Mouse (Mus musculus): Measurements from ENCODE around the gene Itih1. TPM values are rescaled to one million over a fixed set of nuclear protein-coding genes. Genes with fewer than 3 reads are reported as not detected.
A peak's percentile ranks its signal among the peaks of the same experiment; 100 is the strongest.

Itih1 gene
- not detected for total RNA-seq (2021)
- long read RNA-seq, experiment 1, result 0 reads
- long read RNA-seq, experiment 2, result 0 reads

DNA sequence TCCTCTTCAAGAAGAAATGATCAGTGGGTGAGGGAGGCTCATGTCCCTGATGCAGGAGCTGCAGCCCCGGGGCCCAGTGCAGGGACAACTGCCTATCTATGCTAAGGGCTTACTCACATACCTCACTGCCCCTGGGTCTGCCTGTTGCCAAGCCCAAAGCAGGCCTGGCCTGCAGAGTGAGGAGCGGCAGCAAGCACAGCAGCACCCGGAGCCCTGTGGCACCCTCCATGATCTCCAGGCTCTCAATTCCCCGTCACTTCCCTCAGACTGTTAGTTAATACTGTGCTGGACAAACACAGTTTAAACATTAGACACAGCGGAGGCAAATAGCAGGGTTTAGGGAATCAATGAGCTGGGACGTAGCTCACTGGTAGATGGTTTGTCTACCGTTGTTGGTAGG, at the start of gene Itih1:
Itih1 (minus strand) TSS at position 252 of the 400 bp plus-strand sequence.
- DNase-seq (ENCODE audit: low spot score in 2 of 2), result no peak

GRCm38 (mm10) chr14:30976222-30976621, 33.1 kb upstream of the Itih1 start:
- DNase-seq (ENCODE audit: low spot score in 2 of 2), result no peak

GRCm38 (mm10) chr14:30974204-30974603, 31.1 kb upstream of the Itih1 start:
- DNase-seq (ENCODE audit: low spot score in 2 of 2), result peak; percentile 56 to 73

DNA sequence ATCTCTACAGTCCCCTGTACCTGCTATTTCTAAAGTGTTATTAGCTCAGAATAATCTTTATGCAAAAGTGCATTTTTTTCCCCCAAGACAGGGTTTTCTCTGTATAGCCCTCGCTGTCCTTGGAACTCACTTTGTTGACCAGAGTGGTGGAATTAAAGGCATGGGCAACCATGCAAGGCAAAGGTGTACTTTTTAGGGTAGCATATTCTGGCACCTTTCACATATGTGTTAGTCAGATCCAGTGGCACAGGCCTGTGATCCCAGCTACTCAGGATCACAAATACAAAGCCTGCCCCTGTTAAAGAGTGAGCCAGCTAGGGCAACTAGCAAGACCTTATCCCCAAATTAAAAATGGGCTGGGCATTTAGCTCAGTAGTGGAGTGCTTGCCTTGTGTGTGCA, 17.3 kb upstream of the Itih1 start:
- DNase-seq (ENCODE audit: low spot score in 2 of 2), result no peak

DNA sequence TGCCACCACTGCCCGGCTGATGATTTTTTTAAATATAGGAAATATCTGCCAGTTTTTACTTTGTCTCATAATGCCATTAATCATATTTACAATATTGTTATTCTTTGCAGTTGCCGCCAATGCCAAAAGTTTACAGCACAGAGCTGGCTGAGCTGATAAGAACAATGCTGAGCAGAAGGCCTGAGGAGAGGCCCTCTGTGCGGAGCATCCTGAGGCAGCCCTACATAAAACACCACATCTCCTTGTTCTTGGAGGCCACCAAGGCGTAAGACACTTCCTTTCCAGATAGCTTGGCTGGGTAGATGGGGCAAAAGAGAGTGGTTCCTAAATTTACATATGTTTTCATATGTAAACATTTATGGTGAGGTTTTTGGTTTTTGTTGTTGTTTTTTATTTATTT, 15.9 kb upstream of the Itih1 start:
- DNase-seq (ENCODE audit: low spot score in 2 of 2), result no peak

DNA sequence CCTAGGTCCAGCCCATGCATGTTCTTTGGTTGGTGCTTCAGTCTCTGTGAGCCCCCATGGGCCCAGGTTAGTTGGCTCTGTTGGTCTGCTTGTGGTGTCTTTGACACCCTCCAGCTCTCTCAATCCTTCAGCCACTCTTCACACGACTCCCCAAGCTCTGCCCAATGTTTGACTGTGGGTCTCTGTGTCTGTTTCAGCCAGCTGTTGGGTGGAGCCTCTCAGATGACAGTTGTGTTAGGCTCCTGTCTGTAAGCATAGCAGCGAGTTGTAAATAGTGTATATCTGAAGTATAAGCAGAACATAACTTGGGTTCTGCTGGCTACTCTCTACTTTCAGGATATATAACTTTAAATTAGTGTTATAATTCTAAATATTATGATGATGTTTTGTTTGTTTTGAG, 15.4 kb upstream of the Itih1 start:
- no peak for DNase-seq (ENCODE audit: low spot score in 2 of 2)

- DNase-seq (ENCODE audit: low spot score in 2 of 2), result peak; percentile 95 to 97
Measured at GRCm38 (mm10) chr14:30951154-30951825, 8.2 kb upstream of the Itih1 start, which contains the start of gene Nek4. Nek4 (plus strand) TSS chr14:30951377.

- no peak for DNase-seq (ENCODE audit: low spot score in 2 of 2)
Measured at GRCm38 (mm10) chr14:30949986-30950385, 6.9 kb upstream of the Itih1 start.

- DNase-seq (ENCODE audit: low spot score in 2 of 2), result no peak
Measured at GRCm38 (mm10) chr14:30944745-30945144, 1.7 kb upstream of the Itih1 start.

DNA sequence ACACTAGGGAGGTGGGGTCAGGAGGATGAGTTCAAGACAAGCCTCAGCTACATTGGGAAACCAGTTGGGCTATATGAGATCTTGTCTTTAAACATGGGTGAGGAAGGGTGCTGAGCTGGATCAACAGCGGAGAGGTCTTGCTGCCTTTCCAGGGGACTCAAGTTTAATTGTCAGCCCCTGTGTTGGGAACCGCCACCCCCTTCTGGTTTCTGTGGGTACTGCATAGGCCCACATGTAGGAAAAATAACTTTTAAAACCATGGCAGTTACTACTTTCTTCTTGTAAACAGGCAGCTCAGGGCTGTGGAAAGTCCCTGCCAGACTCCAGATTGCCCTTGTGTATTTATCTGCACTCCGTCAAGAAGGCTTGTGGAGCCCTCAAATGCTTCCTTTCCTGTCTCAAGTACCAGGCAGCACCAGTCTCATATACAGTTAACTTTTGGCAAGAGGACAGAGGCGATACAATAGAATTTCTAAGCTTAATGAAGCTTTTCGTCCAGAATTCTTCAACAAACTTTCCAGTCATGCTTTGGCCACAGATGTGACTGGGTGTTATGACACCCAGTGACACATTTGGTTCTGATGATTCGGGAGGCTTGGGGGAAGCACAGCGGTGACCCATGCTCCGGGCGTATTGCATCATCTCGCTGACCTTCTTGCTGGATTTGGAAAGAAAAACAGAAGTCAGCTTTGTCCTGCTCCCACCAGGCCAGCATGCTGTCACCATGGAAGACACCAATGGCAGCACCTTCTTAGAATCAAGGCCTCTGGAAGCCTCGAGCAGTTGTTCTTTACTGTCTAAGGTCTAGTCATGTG, 978 bp upstream of the Itih1 start:
- DNase-seq (ENCODE audit: low spot score in 2 of 2), result peak; percentile 49 to 61

DNA sequence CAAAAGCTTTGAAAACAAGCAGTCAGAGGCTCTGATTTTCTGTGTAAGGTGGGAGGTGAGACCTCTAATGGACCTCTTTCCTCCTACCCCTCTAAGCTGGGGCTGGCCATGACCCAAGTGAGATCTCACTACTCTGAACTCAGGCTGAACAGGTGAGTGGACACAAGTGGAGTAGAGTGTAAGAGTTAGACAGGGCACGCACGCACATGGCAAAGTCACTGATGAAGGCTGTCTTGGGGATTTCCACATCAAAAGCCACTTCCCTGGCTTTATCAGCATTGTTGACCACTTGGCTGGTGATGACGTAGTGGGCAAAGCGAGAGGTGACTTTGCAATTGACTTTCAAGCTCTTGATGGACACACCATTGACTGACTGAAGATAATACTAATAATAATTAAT, 835 bp downstream of the Itih1 start:
- no peak for DNase-seq (ENCODE audit: low spot score in 2 of 2)

GRCm38 (mm10) chr14:30933351-30933750, 9.7 kb downstream of the Itih1 start:
- no peak for DNase-seq (ENCODE audit: low spot score in 2 of 2)

- no peak for DNase-seq (ENCODE audit: low spot score in 2 of 2)
Measured at GRCm38 (mm10) chr14:30930386-30930785, 12.7 kb downstream of the Itih1 start.

DNA sequence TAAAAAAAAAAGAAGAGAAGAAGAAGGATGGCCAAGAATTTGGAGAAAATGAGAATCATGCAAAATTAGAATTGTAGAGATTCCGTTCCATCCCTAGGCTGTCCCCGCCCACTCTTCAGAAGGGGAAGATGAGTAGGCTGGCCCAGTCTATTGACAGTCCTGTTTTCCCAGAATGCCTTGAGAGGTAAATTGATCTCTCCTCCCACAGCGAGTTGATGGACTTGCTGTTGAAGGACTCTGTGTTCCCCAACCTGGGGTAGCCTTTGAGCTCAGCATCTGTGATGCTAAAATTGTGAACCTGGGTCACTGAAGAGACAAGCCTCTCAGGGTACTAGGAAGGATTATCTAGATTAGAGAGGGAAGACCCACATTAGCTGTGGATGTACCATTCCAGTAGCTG, 17.6 kb downstream of the Itih1 start:
- no peak for DNase-seq (ENCODE audit: low spot score in 2 of 2)

GRCm38 (mm10) chr14:30923375-30924105, 19.5 kb downstream of the Itih1 start, which contains the start of gene Itih3:
Itih3 (minus strand) TSS chr14:30923760.
- peak; percentile 11 to 37 for DNase-seq (ENCODE audit: low spot score in 2 of 2)

- no peak for DNase-seq (ENCODE audit: low spot score in 2 of 2)
Measured at GRCm38 (mm10) chr14:30922053-30922670, 20.9 kb downstream of the Itih1 start.

DNA sequence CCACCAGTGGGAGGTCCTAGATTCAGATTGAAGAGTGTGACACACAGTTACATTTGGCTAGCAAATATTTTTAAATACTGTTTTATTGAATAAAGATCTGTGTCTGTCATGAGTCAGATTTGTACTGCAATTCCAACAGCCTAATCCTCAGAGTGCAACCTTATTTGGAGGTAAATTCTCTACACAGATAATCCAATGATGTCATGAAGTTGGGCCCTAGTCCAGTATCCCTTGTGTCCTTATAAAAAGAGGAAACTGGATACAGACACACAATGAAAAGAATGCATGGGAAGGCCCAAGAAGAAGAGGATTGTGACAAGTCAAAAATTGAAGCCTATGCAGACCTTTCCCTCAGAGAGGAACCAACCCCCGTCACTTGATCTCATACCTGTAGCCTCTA, 26.6 kb downstream of the Itih1 start:
- no peak for DNase-seq (ENCODE audit: low spot score in 2 of 2)

DNA sequence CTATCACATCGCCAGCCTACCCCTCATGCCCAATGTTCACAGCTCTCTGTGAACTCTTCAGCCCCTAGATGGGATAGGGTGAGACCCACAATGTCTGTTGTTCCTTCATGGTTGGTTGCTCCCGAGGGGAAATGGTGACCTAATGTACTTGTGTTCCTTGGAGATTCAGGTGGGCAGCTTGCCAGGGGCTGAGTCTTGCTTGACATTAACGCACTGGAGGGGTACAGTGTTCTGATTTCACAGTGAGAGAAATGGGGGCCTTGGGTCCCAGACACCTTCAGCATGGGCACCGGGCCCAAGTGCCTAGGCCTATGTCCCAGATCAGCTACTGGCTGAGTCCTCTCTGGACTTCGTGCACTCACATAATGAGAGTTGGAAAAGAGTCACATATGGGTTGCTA, 29.7 kb downstream of the Itih1 start:
- DNase-seq (ENCODE audit: low spot score in 2 of 2), result no peak

GRCm38 (mm10) chr14:30912641-30913040, 30.4 kb downstream of the Itih1 start:
- DNase-seq (ENCODE audit: low spot score in 2 of 2), result no peak

- no peak for DNase-seq (ENCODE audit: low spot score in 2 of 2)
Measured at GRCm38 (mm10) chr14:30911141-30911540, 31.9 kb downstream of the Itih1 start.

DNA sequence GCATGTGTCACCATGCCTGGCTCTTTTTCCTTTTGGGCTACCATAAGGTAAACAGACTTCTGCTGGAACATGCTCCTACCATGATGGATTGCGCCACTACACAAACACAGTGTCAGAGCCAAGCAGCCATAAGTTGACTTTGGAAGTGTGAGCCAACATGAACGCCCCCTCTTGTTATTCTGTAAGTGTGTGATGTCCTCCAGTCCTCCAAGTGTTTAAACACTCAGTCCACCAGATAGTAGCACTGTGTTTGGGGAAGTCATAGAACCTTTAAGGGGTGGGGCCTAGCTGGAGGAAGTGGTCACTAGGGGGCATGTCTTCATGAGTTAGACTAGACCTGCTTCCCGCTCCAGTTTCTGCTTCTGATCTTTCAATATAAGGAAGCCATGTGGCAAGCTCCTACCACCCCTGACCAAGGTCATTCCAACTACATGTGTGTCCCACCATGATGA, 35.2 kb downstream of the Itih1 start:
- DNase-seq (ENCODE audit: low spot score in 2 of 2), result no peak

Data from left cerebral cortex, adult 18-20 months (tissue).